Mouse (Mus musculus): ENCODE data around the gene Zswim4.

Gene Zswim4

GRCm38 (mm10) chr8:84236998-84237473 lies at the start of gene Zswim4:
Gene Zswim4, minus strand, starts transcription at chr8:84237055.
- DNase-seq (ENCODE audit: low read depth, low spot score), result peak; percentile 100

- DNase-seq (ENCODE audit: low read depth, low spot score), result peak; percentile 67
Measured at GRCm38 (mm10) chr8:84285665-84286064, 48.8 kb upstream of the Zswim4 start.

GRCm38 (mm10) chr8:84284608-84285063 lies 47.8 kb upstream of the Zswim4 start:
- DNase-seq (ENCODE audit: low read depth, low spot score), result peak; percentile 61

GRCm38 (mm10) chr8:84280777-84281176 lies 43.9 kb upstream of the Zswim4 start:
- DNase-seq (ENCODE audit: low read depth, low spot score), result no peak

- no peak for DNase-seq (ENCODE audit: low read depth, low spot score)
Measured at GRCm38 (mm10) chr8:84276447-84276846, 39.6 kb upstream of the Zswim4 start.

- no peak for DNase-seq (ENCODE audit: low read depth, low spot score)
Measured at GRCm38 (mm10) chr8:84273968-84274367, 37.1 kb upstream of the Zswim4 start.

- DNase-seq (ENCODE audit: low read depth, low spot score), result no peak
Measured at GRCm38 (mm10) chr8:84272302-84272701, 35.4 kb upstream of the Zswim4 start.

- DNase-seq (ENCODE audit: low read depth, low spot score), result peak; percentile 100
Measured at GRCm38 (mm10) chr8:84269950-84270773, 33.3 kb upstream of the Zswim4 start, which contains the start of gene Ccdc130. Gene Ccdc130, minus strand, starts transcription at chr8:84270380.

- no peak for DNase-seq (ENCODE audit: low read depth, low spot score)
Measured at GRCm38 (mm10) chr8:84261098-84261497, 24.2 kb upstream of the Zswim4 start.

GRCm38 (mm10) chr8:84256822-84257610 lies 20.2 kb upstream of the Zswim4 start, which contains the start of gene Mri1:
Gene Mri1, minus strand, starts transcription at chr8:84257326.
- peak; percentile 95 for DNase-seq (ENCODE audit: low read depth, low spot score)

- DNase-seq (ENCODE audit: low read depth, low spot score), result peak; percentile 31
Measured at GRCm38 (mm10) chr8:84256458-84256821, 19.6 kb upstream of the Zswim4 start.

GRCm38 (mm10) chr8:84255858-84256257 lies 19.0 kb upstream of the Zswim4 start:
- no peak for DNase-seq (ENCODE audit: low read depth, low spot score)

GRCm38 (mm10) chr8:84249257-84250170 lies 12.7 kb upstream of the Zswim4 start, which contains the start of gene D8Ertd738e:
Gene D8Ertd738e, minus strand, starts transcription at chr8:84249719.
- peak; percentile 89 for DNase-seq (ENCODE audit: low read depth, low spot score)

- DNase-seq (ENCODE audit: low read depth, low spot score), result no peak
Measured at GRCm38 (mm10) chr8:84241821-84242220, 5.0 kb upstream of the Zswim4 start.

- no peak for DNase-seq (ENCODE audit: low read depth, low spot score)
Measured at GRCm38 (mm10) chr8:84241167-84241566, 4.3 kb upstream of the Zswim4 start.

GRCm38 (mm10) chr8:84237542-84238229 lies 831 bp upstream of the Zswim4 start:
- DNase-seq (ENCODE audit: low read depth, low spot score), result no peak

GRCm38 (mm10) chr8:84236410-84236997 lies 351 bp downstream of the Zswim4 start:
- no peak for DNase-seq (ENCODE audit: low read depth, low spot score)

GRCm38 (mm10) chr8:84235746-84236409 lies 977 bp downstream of the Zswim4 start:
- no peak for DNase-seq (ENCODE audit: low read depth, low spot score)

- no peak for DNase-seq (ENCODE audit: low read depth, low spot score)
Measured at GRCm38 (mm10) chr8:84233055-84233454, 3.8 kb downstream of the Zswim4 start.

GRCm38 (mm10) chr8:84230735-84231134 lies 6.1 kb downstream of the Zswim4 start:
- DNase-seq (ENCODE audit: low read depth, low spot score), result no peak

Data from forelimb bud, embryonic 11.5 days (tissue).